Mouse (Mus musculus) neural tube, embryonic 14.5 days (tissue): ENCODE measurements around the gene AC109138.7. TPM values are rescaled to one million over a fixed set of nuclear protein-coding genes. Genes with fewer than 3 reads are reported as not detected.

ENCODE experiments used
- ATAC-seq: fragments of 200-750 bp; cut with Nextera tagmentation; 2 replicates; pipeline ENCODE4 v1.8.0; 2017; ENCODE audit warnings: low read depth, mild to moderate bottlenecking, moderate TSS enrichment, moderate library complexity
- H3K27ac ChIP-seq: fragments of 300-500 bp; sonication (generic); 2 replicates; pipeline ENCODE4 v1.5.1; 2014; ENCODE audit warnings: low read depth, mild to moderate bottlenecking, control low read depth, low read length, moderate library complexity, mixed read lengths
- H3K27me3 ChIP-seq: fragments of 300-500 bp; sonication (generic); 2 replicates; pipeline ENCODE4 v1.6.1; 2014; ENCODE audit warnings: low read length; ENCODE audit not compliant: control insufficient read depth, insufficient read depth
- H3K36me3 ChIP-seq: fragments of 300-500 bp; sonication (generic); 2 replicates; pipeline ENCODE4 v1.6.1; 2014; ENCODE audit warnings: low read length, mixed read lengths; ENCODE audit not compliant: control insufficient read depth, insufficient read depth
- H3K4me1 ChIP-seq: fragments of 300-500 bp; sonication (generic); 2 replicates; pipeline ENCODE4 v1.6.1; 2014; ENCODE audit warnings: low read length; ENCODE audit not compliant: control insufficient read depth, insufficient read depth
- H3K4me2 ChIP-seq: fragments of 300-500 bp; sonication (generic); 2 replicates; pipeline ENCODE4 v1.6.1; 2014; ENCODE audit warnings: mild to moderate bottlenecking, low read depth, low read length, control low read depth
- H3K4me3 ChIP-seq: fragments of 300-500 bp; sonication (generic); 2 replicates; pipeline ENCODE4 v1.5.1; 2014; ENCODE audit warnings: low read depth, low read length, control low read depth, mixed read lengths
- H3K9ac ChIP-seq: fragments of 300-500 bp; sonication (generic); replicated peaks from 2 replicates; pipeline ENCODE4 v1.6.1; 2014; ENCODE audit warnings: low read depth, mild to moderate bottlenecking, control low read depth, low read length, mixed read lengths
- H3K9me3 ChIP-seq: fragments of 300-500 bp; sonication (generic); 2 replicates; pipeline ENCODE4 v1.6.1; 2016; ENCODE audit warnings: low read length; ENCODE audit not compliant: control insufficient read depth
- WGBS: fragments of 180-500 bp; shearing (Covaris S2); extraction: QIAGEN DNeasy Blood & Tissue Kit; methylation state at CpG from one replicate; pipeline ENCODE4 v1.1.7; 2014; 5-methylcytosine and 5-hydroxymethylcytosine counted together
- polyA plus RNA-seq: library from polyadenylated mRNA; unstranded; fragments of >200 nt; fragmentation: Nextera tagmentation; extraction: Ambion mirVana; gene quantifications from 2 replicates; pipeline ENCODE4 v1.2.1, GENCODE M21; 2014

The AC109138.7 gene
- polyA plus RNA-seq, 1 experiment from 2014 or later, result not detected

DNA sequence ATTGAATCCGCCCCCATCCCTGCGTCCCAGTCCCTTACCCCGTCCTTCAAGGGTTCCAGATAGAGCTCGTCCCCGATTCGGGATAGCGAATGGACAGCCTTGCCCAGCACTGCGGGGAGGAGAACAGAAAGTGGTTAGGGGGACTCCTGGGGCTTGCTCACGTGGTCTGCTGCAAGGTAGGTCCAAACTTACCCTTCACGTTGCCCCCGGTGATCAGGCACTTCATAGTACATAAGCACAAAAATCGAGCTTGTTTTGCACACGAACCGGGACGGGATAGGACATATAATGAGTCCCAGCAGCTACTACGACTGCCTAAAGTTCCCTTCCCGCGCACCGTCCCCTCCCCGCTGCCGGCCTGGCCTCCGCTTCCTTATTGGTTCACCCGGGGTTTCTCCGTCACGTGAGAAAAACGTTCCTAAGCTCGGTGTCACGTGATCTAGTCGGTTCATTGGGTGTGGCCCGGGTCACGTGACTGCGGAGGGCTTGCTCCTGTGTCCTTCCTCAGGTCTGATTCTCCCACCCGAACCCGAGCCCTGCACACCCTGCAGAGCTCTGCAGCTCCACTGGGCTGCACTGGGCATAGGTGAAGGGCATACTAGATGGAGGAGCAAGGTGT, 12.8 kb upstream of the AC109138.7 start, which contains the start of gene Rad9a:
Gene Rad9a (minus strand): TSS at position 372 of the 619 bp plus-strand sequence.
- Histone ChIP-seq H3K4me1 (peaks cover 15% of the 10 kb centered on the region), H3K9me3 (no peaks in the 10 kb centered on the region), H3K4me3 (peak within 1 kb of the TSS; percentile 57), H3K27me3 (no peaks in the 10 kb centered on the region), H3K36me3 (no peaks in the 10 kb centered on the region), H3K4me2 (peak within 1 kb of the TSS; percentile 81), H3K27ac (peak within 1 kb of the TSS; percentile 28; the same call in 1 of the 2 replicates), H3K9ac (peak within 1 kb of the TSS; percentile 59)
- whole genome bisulfite sequencing, result 0% methylated on average over 34 of the region's 34 CpGs
- peak; percentile 83 for ATAC-seq

- Histone ChIP-seq H3K9me3 (no peaks in the 10 kb centered on the region), H3K4me2 (peak overlapping the region; percentile 81), H3K27me3 (no peaks in the 10 kb centered on the region), H3K36me3 (no peaks in the 10 kb centered on the region), H3K4me3 (peak overlapping the region; percentile 57), H3K27ac (no peak overlapping the region), H3K4me1 (peaks cover 15% of the 10 kb centered on the region), H3K9ac (peak overlapping the region; percentile 59)
- 39% methylated on average over 7 of the region's 7 CpGs for WGBS
- ATAC-seq, result no peak
Measured at GRCm38 (mm10) chr19:4202149-4202548, 12.0 kb upstream of the AC109138.7 start.

DNA sequence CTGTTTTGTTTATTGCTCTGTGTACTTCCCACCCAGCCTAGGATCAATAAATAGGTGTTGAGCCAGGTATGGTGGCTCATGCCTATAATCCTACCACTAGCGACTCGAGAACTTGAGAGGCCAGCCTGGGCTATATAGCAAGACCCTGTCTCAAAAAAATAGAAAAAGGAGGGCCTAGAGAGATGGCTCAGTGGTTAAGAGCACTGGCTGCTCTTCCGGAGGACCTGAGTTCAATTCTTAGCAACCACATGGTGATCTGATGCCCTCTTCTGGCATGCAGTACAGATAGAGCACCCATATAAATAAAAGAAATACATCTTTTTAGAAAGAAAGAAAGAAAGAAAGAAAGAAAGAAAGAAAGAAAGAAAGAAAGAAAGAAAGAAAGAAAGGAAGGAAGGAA, 11.0 kb upstream of the AC109138.7 start:
- Histone ChIP-seq H3K36me3 (no peaks in the 10 kb centered on the region), H3K9ac (no peak overlapping the region), H3K4me1 (peaks cover 15% of the 10 kb centered on the region), H3K4me3 (no peak overlapping the region), H3K9me3 (no peaks in the 10 kb centered on the region), H3K27me3 (no peaks in the 10 kb centered on the region), H3K27ac (no peak overlapping the region), H3K4me2 (no peak overlapping the region)
- ATAC-seq, result no peak
- WGBS, result 69% methylated on average over 3 of the region's 3 CpGs

DNA sequence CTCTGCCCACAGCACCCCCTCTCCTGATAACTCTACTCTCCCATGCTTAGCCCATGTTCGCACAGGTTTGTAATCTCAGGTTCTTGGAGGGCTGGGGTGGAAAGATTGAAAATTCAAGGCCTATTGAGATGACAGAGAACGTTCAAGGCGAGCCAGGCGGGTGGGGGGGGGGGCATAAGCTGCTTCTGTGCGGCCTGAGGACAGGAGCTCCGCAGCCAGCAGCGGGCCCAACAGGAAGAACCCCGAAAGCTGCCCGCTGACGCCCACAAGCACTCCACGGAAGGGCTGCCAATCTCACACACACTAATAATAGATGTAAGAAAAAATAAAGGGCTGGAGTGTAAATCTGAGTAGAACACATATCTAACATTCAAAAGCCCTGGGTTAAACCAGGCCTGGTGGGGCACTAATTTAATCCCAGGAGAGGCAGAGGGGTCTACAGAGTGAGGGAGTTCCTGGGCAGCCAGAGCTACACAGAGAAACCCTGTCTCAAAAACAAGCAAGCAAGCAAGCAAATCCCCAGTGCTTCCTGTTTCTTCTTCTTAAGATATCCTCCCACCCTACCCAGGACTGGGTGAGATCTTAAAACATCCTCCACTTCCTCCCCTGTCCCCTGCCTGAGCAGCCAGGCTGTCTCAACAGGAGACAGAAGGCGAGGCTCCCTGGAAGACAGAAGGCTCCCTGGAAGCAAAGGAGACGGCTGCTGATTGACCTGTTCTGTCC, 10.4 kb upstream of the AC109138.7 start:
- H3K27me3 ChIP-seq, result no peaks in the 10 kb centered on the region
- no peak overlapping the region for H3K9ac ChIP-seq
- H3K4me1 ChIP-seq, result peaks cover 15% of the 10 kb centered on the region
- no peak for ATAC-seq
- H3K4me2 ChIP-seq, result no peak overlapping the region
- 74% methylated on average over 13 of the region's 13 CpGs for WGBS
- no peaks in the 10 kb centered on the region for H3K36me3 ChIP-seq
- H3K9me3 ChIP-seq, result no peaks in the 10 kb centered on the region
- H3K4me3 ChIP-seq, result no peak overlapping the region
- no peak overlapping the region for H3K27ac ChIP-seq

DNA sequence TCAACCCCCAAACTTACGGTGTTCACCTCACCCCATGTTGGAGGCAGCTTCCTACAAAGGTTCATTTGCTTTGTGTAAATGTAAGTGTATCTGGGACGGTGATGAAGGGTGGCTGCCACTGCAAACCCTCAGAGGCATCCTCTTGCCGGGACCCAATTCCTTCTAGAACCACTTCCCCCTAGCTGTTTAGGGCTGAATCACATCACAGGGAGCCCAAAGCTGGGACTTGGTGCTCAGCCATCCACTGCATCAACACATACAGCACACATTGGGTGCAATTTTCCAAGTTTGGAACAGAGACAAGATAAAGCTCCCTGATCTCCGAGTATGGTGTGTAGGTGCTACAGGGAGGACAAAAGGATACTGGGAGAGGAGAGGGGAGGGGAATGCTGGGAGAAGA, 9.3 kb upstream of the AC109138.7 start:
- Histone ChIP-seq H3K27ac (no peak overlapping the region), H3K4me3 (no peak overlapping the region), H3K36me3 (no peaks in the 10 kb centered on the region), H3K9me3 (no peaks in the 10 kb centered on the region), H3K27me3 (no peaks in the 10 kb centered on the region), H3K9ac (no peak overlapping the region), H3K4me2 (no peak overlapping the region), H3K4me1 (peaks cover 15% of the 10 kb centered on the region)
- ATAC-seq, result no peak
- WGBS, result 70% methylated on average over 3 of the region's 4 CpGs

DNA sequence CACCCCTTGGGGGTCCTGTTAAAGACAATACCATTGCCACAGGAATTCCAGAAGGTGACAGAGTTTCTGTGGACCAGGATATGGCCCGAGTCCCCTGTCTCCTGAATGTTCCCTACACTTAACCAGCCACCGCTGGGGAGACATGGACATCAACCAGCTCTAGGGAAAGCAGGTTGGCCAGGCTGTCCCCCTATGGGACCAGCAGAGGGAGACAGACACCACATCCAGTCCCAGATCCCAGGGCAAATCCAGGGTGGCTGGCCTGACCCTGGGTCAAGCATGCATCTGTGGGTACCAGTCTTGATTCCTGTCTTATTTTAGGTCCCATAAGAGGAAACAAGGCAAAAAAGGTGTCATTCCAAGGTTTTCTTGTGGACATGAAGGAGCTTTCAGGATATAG, 7.2 kb upstream of the AC109138.7 start:
- no peak overlapping the region for H3K4me2 ChIP-seq
- H3K9me3 ChIP-seq, result no peaks in the 10 kb centered on the region
- H3K27me3 ChIP-seq, result no peaks in the 10 kb centered on the region
- no peak for ATAC-seq
- no peak overlapping the region for H3K4me3 ChIP-seq
- peaks cover 5% of the 10 kb centered on the region; the same call in 1 of the 2 replicates for H3K4me1 ChIP-seq
- H3K36me3 ChIP-seq, result no peaks in the 10 kb centered on the region
- H3K9ac ChIP-seq, result no peak overlapping the region
- no peak overlapping the region for H3K27ac ChIP-seq
- 3% methylated on average over 2 of the region's 2 CpGs for WGBS

DNA sequence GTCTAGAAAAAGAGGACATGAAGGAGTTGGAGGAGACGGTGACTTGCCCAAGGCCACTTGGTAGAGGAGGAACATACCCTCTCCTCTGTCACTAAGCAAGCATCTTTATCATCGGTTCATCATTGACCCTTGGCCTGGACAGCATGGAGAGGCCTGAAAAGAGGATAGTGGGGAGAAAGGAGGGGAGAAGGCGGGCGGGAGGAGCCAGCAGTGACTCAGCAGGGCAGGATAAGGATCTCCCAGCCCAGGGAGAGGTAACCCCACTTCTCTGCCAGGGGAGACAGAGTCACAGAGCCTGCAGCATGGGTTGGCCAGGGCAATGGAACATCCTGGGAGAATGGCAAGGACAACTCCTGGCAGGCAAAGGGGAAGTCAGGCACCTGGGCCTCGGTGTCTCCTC, 5.6 kb upstream of the AC109138.7 start:
- H3K4me1 ChIP-seq, result no peaks in the 10 kb centered on the region
- 71% methylated on average over 5 of the region's 5 CpGs for WGBS
- H3K9ac ChIP-seq, result no peak overlapping the region
- no peak overlapping the region for H3K4me3 ChIP-seq
- no peak for ATAC-seq
- H3K4me2 ChIP-seq, result no peak overlapping the region
- peaks cover 1% of the 10 kb centered on the region; the same call in 1 of the 2 replicates for H3K27me3 ChIP-seq
- no peaks in the 10 kb centered on the region for H3K9me3 ChIP-seq
- no peaks in the 10 kb centered on the region for H3K36me3 ChIP-seq
- H3K27ac ChIP-seq, result no peak overlapping the region

- Histone ChIP-seq H3K4me1 (peaks cover 14% of the 10 kb centered on the region; the same call in 1 of the 2 replicates), H3K27ac (no peak overlapping the region), H3K4me2 (no peak overlapping the region), H3K4me3 (no peak overlapping the region), H3K27me3 (peaks cover 15% of the 10 kb centered on the region; the same call in 1 of the 2 replicates), H3K9me3 (no peaks in the 10 kb centered on the region), H3K9ac (no peak overlapping the region), H3K36me3 (no peaks in the 10 kb centered on the region)
- ATAC-seq, result no peak
- WGBS, result 35% methylated on average over 4 of the region's 4 CpGs
Measured at GRCm38 (mm10) chr19:4211891-4212588, 2.1 kb upstream of the AC109138.7 start.
